Mouse (Mus musculus): ENCODE results near the gene Cyp17a1. TPM values are rescaled to one million over a fixed set of nuclear protein-coding genes. Genes with fewer than 3 reads are reported as not detected.

Gene Cyp17a1
- polyA plus RNA-seq, 1 experiment from 2014 or later = 7.1 TPM

GRCm38 (mm10) chr19:46699011-46699481 is 26.1 kb upstream of the Cyp17a1 start:
- 80% methylated on average over 10 of the region's 10 CpGs for WGBS
- Histone ChIP-seq H3K4me1 (ENCODE audit: insufficient read depth, low read length) (peaks cover 8% of the 10 kb centered on the region; the same call in 1 of the 2 replicates), H3K4me3 (ENCODE audit: low read length) (no peak overlapping the region), H3K27ac (ENCODE audit: low read length) (no peak overlapping the region), H3K27me3 (ENCODE audit: insufficient read depth, low read length) (no peaks in the 10 kb centered on the region; the same call in 1 of the 2 replicates), H3K9ac (replicated peaks; ENCODE audit: low read length) (no peak overlapping the region), H3K36me3 (ENCODE audit: insufficient read depth, low read length) (peaks cover 7% of the 10 kb centered on the region; the same call in 1 of the 2 replicates), H3K4me2 (replicated peaks; ENCODE audit: low read depth, low read length) (no peak overlapping the region), H3K9me3 (ENCODE audit: low read length) (no peaks in the 10 kb centered on the region)
- ATAC-seq (ENCODE audit: low FRiP score, low TSS enrichment) = no peak

- peak; percentile 42; the same call in 1 of the 2 replicates for ATAC-seq (ENCODE audit: low FRiP score, low TSS enrichment)
- WGBS = 47% methylated on average over 19 of the region's 19 CpGs
- no peaks in the 10 kb centered on the region for H3K27me3 ChIP-seq (ENCODE audit: insufficient read depth, low read length)
These were observed 25.0 kb upstream of the Cyp17a1 start for GRCm38 (mm10) chr19:46697840-46698517.

GRCm38 (mm10) chr19:46696943-46697342 is 24.0 kb upstream of the Cyp17a1 start:
- Histone ChIP-seq H3K4me3 (ENCODE audit: low read length) (no peak overlapping the region), H3K4me2 (replicated peaks; ENCODE audit: low read depth, low read length) (no peak overlapping the region), H3K4me1 (ENCODE audit: insufficient read depth, low read length) (peaks cover 8% of the 10 kb centered on the region; the same call in 1 of the 2 replicates), H3K27me3 (ENCODE audit: insufficient read depth, low read length) (no peaks in the 10 kb centered on the region), H3K36me3 (ENCODE audit: insufficient read depth, low read length) (peaks cover 7% of the 10 kb centered on the region; the same call in 1 of the 2 replicates), H3K9me3 (ENCODE audit: low read length) (no peaks in the 10 kb centered on the region), H3K9ac (replicated peaks; ENCODE audit: low read length) (no peak overlapping the region), H3K27ac (ENCODE audit: low read length) (no peak overlapping the region)
- no peak for ATAC-seq (ENCODE audit: low FRiP score, low TSS enrichment)
- 90% methylated on average over 7 of the region's 7 CpGs for WGBS

More at GRCm38 (mm10) chr19:46697840-46698517, 25.0 kb upstream of the Cyp17a1 start:
- H3K36me3 ChIP-seq (ENCODE audit: insufficient read depth, low read length) = peaks cover 7% of the 10 kb centered on the region; the same call in 1 of the 2 replicates
- H3K27ac ChIP-seq (ENCODE audit: low read length) = 0 out of 2 replicates have a peak overlapping the region, but pooled peaks have one; percentile 29
- no peak overlapping the region for H3K4me2 ChIP-seq (replicated peaks; ENCODE audit: low read depth, low read length)
- H3K4me3 ChIP-seq (ENCODE audit: low read length) = no peak overlapping the region
- 0 out of 2 replicates have a peak overlapping the region, but pooled peaks have one; percentile 35 for H3K9ac ChIP-seq (replicated peaks; ENCODE audit: low read length)
- H3K9me3 ChIP-seq (ENCODE audit: low read length) = no peaks in the 10 kb centered on the region
- peaks cover 8% of the 10 kb centered on the region; the same call in 1 of the 2 replicates for H3K4me1 ChIP-seq (ENCODE audit: insufficient read depth, low read length)

GRCm38 (mm10) chr19:46696482-46696881 is 23.5 kb upstream of the Cyp17a1 start:
- Histone ChIP-seq H3K4me3 (ENCODE audit: low read length) (no peak overlapping the region), H3K36me3 (ENCODE audit: insufficient read depth, low read length) (peaks cover 7% of the 10 kb centered on the region; the same call in 1 of the 2 replicates), H3K4me1 (ENCODE audit: insufficient read depth, low read length) (peaks cover 8% of the 10 kb centered on the region; the same call in 1 of the 2 replicates), H3K27me3 (ENCODE audit: insufficient read depth, low read length) (no peaks in the 10 kb centered on the region), H3K27ac (ENCODE audit: low read length) (no peak overlapping the region), H3K9me3 (ENCODE audit: low read length) (no peaks in the 10 kb centered on the region), H3K4me2 (replicated peaks; ENCODE audit: low read depth, low read length) (no peak overlapping the region), H3K9ac (replicated peaks; ENCODE audit: low read length) (no peak overlapping the region)
- no peak for ATAC-seq (ENCODE audit: low FRiP score, low TSS enrichment)
- 93% methylated on average over 8 of the region's 8 CpGs for WGBS

GRCm38 (mm10) chr19:46693146-46693545 is 20.2 kb upstream of the Cyp17a1 start:
- no peak overlapping the region for H3K9ac ChIP-seq (replicated peaks; ENCODE audit: low read length)
- no peaks in the 10 kb centered on the region for H3K9me3 ChIP-seq (ENCODE audit: low read length)
- no peak overlapping the region for H3K27ac ChIP-seq (ENCODE audit: low read length)
- no peaks in the 10 kb centered on the region for H3K27me3 ChIP-seq (ENCODE audit: insufficient read depth, low read length)
- no peak overlapping the region for H3K4me2 ChIP-seq (replicated peaks; ENCODE audit: low read depth, low read length)
- WGBS = 92% methylated on average over 4 of the region's 4 CpGs
- peaks cover 3% of the 10 kb centered on the region; the same call in 1 of the 2 replicates for H3K36me3 ChIP-seq (ENCODE audit: insufficient read depth, low read length)
- peaks cover 14% of the 10 kb centered on the region for H3K4me1 ChIP-seq (ENCODE audit: insufficient read depth, low read length)
- no peak for ATAC-seq (ENCODE audit: low FRiP score, low TSS enrichment)
- no peak overlapping the region for H3K4me3 ChIP-seq (ENCODE audit: low read length)

GRCm38 (mm10) chr19:46691078-46691477 is 18.1 kb upstream of the Cyp17a1 start:
- H3K36me3 ChIP-seq (ENCODE audit: insufficient read depth, low read length) = peaks cover 3% of the 10 kb centered on the region; the same call in 1 of the 2 replicates
- no peak overlapping the region for H3K27ac ChIP-seq (ENCODE audit: low read length)
- ATAC-seq (ENCODE audit: low FRiP score, low TSS enrichment) = no peak
- no peaks in the 10 kb centered on the region for H3K27me3 ChIP-seq (ENCODE audit: insufficient read depth, low read length)
- no peak overlapping the region for H3K9ac ChIP-seq (replicated peaks; ENCODE audit: low read length)
- WGBS = 75% methylated on average over 2 of the region's 2 CpGs
- no peak overlapping the region for H3K4me3 ChIP-seq (ENCODE audit: low read length)
- H3K4me1 ChIP-seq (ENCODE audit: insufficient read depth, low read length) = peaks cover 8% of the 10 kb centered on the region
- no peaks in the 10 kb centered on the region for H3K9me3 ChIP-seq (ENCODE audit: low read length)
- no peak overlapping the region for H3K4me2 ChIP-seq (replicated peaks; ENCODE audit: low read depth, low read length)

GRCm38 (mm10) chr19:46690387-46690786 is 17.4 kb upstream of the Cyp17a1 start:
- Histone ChIP-seq H3K4me3 (ENCODE audit: low read length) (peak overlapping the region; percentile 64), H3K9me3 (ENCODE audit: low read length) (no peaks in the 10 kb centered on the region), H3K4me2 (replicated peaks; ENCODE audit: low read depth, low read length) (peak overlapping the region; percentile 64), H3K27me3 (ENCODE audit: insufficient read depth, low read length) (no peaks in the 10 kb centered on the region), H3K9ac (replicated peaks; ENCODE audit: low read length) (peak overlapping the region; percentile 80), H3K36me3 (ENCODE audit: insufficient read depth, low read length) (no peaks in the 10 kb centered on the region), H3K27ac (ENCODE audit: low read length) (no peak overlapping the region), H3K4me1 (ENCODE audit: insufficient read depth, low read length) (peaks cover 8% of the 10 kb centered on the region)
- 78% methylated on average over 11 of the region's 11 CpGs for WGBS
- 0 out of 2 replicates have a peak, but pooled peaks have one; percentile 10 for ATAC-seq (ENCODE audit: low FRiP score, low TSS enrichment)

GRCm38 (mm10) chr19:46689460-46690372 is 16.7 kb upstream of the Cyp17a1 start, which contains the start of gene Borcs7:
Gene Borcs7, plus strand, starts transcription at chr19:46689906.
- Histone ChIP-seq H3K4me3 (ENCODE audit: low read length) (peak within 1 kb of the TSS; percentile 64), H3K4me1 (ENCODE audit: insufficient read depth, low read length) (peaks cover 8% of the 10 kb centered on the region), H3K27me3 (ENCODE audit: insufficient read depth, low read length) (no peaks in the 10 kb centered on the region), H3K36me3 (ENCODE audit: insufficient read depth, low read length) (no peaks in the 10 kb centered on the region), H3K9me3 (ENCODE audit: low read length) (no peaks in the 10 kb centered on the region), H3K27ac (ENCODE audit: low read length) (peak within 1 kb of the TSS; percentile 59), H3K9ac (replicated peaks; ENCODE audit: low read length) (peak within 1 kb of the TSS; percentile 80), H3K4me2 (replicated peaks; ENCODE audit: low read depth, low read length) (peak within 1 kb of the TSS; percentile 64)
- 3% methylated on average over 44 of the region's 44 CpGs for WGBS
- peak; percentile 96 for ATAC-seq (ENCODE audit: low FRiP score, low TSS enrichment)

GRCm38 (mm10) chr19:46679720-46680383 is 6.9 kb upstream of the Cyp17a1 start:
- no peak for ATAC-seq (ENCODE audit: low FRiP score, low TSS enrichment)
- no peak overlapping the region for H3K4me2 ChIP-seq (replicated peaks; ENCODE audit: low read depth, low read length)
- no peaks in the 10 kb centered on the region for H3K36me3 ChIP-seq (ENCODE audit: insufficient read depth, low read length)
- WGBS = 53% methylated on average over 12 of the region's 12 CpGs
- H3K27ac ChIP-seq (ENCODE audit: low read length) = no peak overlapping the region
- H3K4me3 ChIP-seq (ENCODE audit: low read length) = no peak overlapping the region
- H3K9me3 ChIP-seq (ENCODE audit: low read length) = no peaks in the 10 kb centered on the region
- H3K9ac ChIP-seq (replicated peaks; ENCODE audit: low read length) = no peak overlapping the region
- H3K4me1 ChIP-seq (ENCODE audit: insufficient read depth, low read length) = no peaks in the 10 kb centered on the region
- no peaks in the 10 kb centered on the region for H3K27me3 ChIP-seq (ENCODE audit: insufficient read depth, low read length)
